Comparison of ENCODE assay signal across 8 mouse cellular contexts in genomic region chr17:44618175-44618574, GRCm38 (mm10).
A peak's percentile ranks its signal among the peaks of the same experiment; 100 is the strongest.
DNase-seq lines count a peak whose midpoint lies in the region; ATAC-seq lines count a peak whose summit lies in the region.

No protein-coding gene starts in this region.

- H3K36me3 ChIP-seq in intestine, embryonic 15.5 days, result no peaks in the 10 kb centered on the region

- 46% methylated on average over 10 of the region's 10 CpGs for WGBS in intestine, embryonic 15.5 days

- H3K9me3 ChIP-seq in intestine, embryonic 15.5 days, result no peaks in the 10 kb centered on the region

- ATAC-seq in intestine, embryonic 15.5 days, result no peak
- ATAC-seq in granulocyte monocyte progenitor cell, adult 5-6 weeks (replicated peaks; ENCODE audit: poor library complexity, severe bottlenecking), result no peak

- H3K4me2 ChIP-seq in intestine, embryonic 15.5 days (replicated peaks), result no peak overlapping the region

- intact Hi-C loops in left cerebral cortex, postnatal 25 days (cut with DNase I), result loop anchor here (5.0 kb wide), 1 partner anchor 69 kb away; no protein-coding TSS in a partner anchor

- no peaks in the 10 kb centered on the region for H3K4me1 ChIP-seq in intestine, embryonic 15.5 days (replicated peaks)

- H3K27me3 ChIP-seq in intestine, embryonic 15.5 days (replicated peaks), result no peaks in the 10 kb centered on the region

- H3K4me3 ChIP-seq in intestine, embryonic 15.5 days (replicated peaks), result no peak overlapping the region

- peak; percentile 90 for DNase-seq in brain, adult 2 months (ENCODE audit: low read depth, low spot score)
- peak; percentile 30 to 34 for DNase-seq in cerebellum, postnatal 36 days
- DNase-seq in gastrocnemius, postnatal 10 days, result peak; percentile 53
- peak; percentile 62 to 96 for DNase-seq in left cerebral cortex, postnatal 25 days (ENCODE audit: low spot score in 2 of 2)
- DNase-seq in right cerebral cortex, postnatal 4 days, result peak; percentile 51
- DNase-seq in B cell, adult 2 months, result no peak

- peak overlapping the region; percentile 51 for H3K27ac ChIP-seq in intestine, embryonic 15.5 days

- no peak overlapping the region for H3K9ac ChIP-seq in intestine, embryonic 15.5 days

Comparison
In these comparisons a context has a peak if more than half of its experiments do, and no peak if none do; other contexts are left out.
1. DNase-seq: peak in brain, adult 2 months (single experiment), cerebellum, postnatal 36 days (2 of 2), gastrocnemius, postnatal 10 days (single experiment), left cerebral cortex, postnatal 25 days (2 of 2) and right cerebral cortex, postnatal 4 days (single experiment); none in B cell, adult 2 months (0 of 2).